Mouse (Mus musculus) intestine, embryonic 16.5 days (tissue): ENCODE measurements around the gene Mrpl23. TPM values are rescaled to one million over a fixed set of nuclear protein-coding genes. Genes with fewer than 3 reads are reported as not detected.

Experiments used
- ATAC-seq: fragments of 200-750 bp; cut with Nextera tagmentation; 2 replicates; pipeline ENCODE4 v1.8.0; 2017; ENCODE audit warnings: moderate TSS enrichment, moderate library complexity
- H3K27ac ChIP-seq: fragments of 300-500 bp; sonication (generic); 2 replicates; pipeline ENCODE4 v1.5.1; 2014; ENCODE audit warnings: mild to moderate bottlenecking, low read length
- H3K27me3 ChIP-seq: fragments of 300-500 bp; sonication (generic); replicated peaks from 2 replicates; pipeline ENCODE4 v1.6.1; 2014; ENCODE audit warnings: low read length, control low read depth, mixed read lengths; ENCODE audit not compliant: control insufficient read depth, insufficient read depth
- H3K36me3 ChIP-seq: fragments of 300-500 bp; sonication (generic); 2 replicates; pipeline ENCODE4 v1.6.1; 2014; ENCODE audit warnings: low read length, control low read depth; ENCODE audit not compliant: control insufficient read depth, insufficient read depth
- H3K4me1 ChIP-seq: fragments of 300-500 bp; sonication (generic); 2 replicates; pipeline ENCODE4 v1.6.1; 2014; ENCODE audit warnings: low read length, control low read depth, mixed read lengths; ENCODE audit not compliant: control insufficient read depth, insufficient read depth
- H3K4me2 ChIP-seq: fragments of 300-500 bp; sonication (generic); 2 replicates; pipeline ENCODE4 v1.6.1; 2014; ENCODE audit warnings: low read depth, low read length, control low read depth
- H3K4me3 ChIP-seq: fragments of 300-500 bp; sonication (generic); 2 replicates; pipeline ENCODE4 v1.5.1; 2014; ENCODE audit warnings: mild to moderate bottlenecking, low read length
- H3K9ac ChIP-seq: fragments of 300-500 bp; sonication (generic); 2 replicates; pipeline ENCODE4 v1.6.1; 2014; ENCODE audit warnings: low read depth, low read length
- H3K9me3 ChIP-seq: fragments of 300-500 bp; sonication (generic); 2 replicates; pipeline ENCODE4 v1.6.1; 2016; ENCODE audit warnings: low read length, control low read depth; ENCODE audit not compliant: control insufficient read depth
- WGBS: fragments of 180-500 bp; shearing (Covaris S2); extraction: QIAGEN DNeasy Blood & Tissue Kit; methylation state at CpG from one replicate; pipeline ENCODE4 v1.1.7; 2014; 5-methylcytosine and 5-hydroxymethylcytosine counted together
- polyA plus RNA-seq: library from polyadenylated mRNA; unstranded; fragments of >200 nt; fragmentation: Nextera tagmentation; extraction: Ambion mirVana; gene quantifications from 2 replicates; pipeline ENCODE4 v1.2.1, GENCODE M21; 2015

The Mrpl23 gene
- polyA plus RNA-seq, 1 experiment from 2014 or later = 50.3 TPM

DNA sequence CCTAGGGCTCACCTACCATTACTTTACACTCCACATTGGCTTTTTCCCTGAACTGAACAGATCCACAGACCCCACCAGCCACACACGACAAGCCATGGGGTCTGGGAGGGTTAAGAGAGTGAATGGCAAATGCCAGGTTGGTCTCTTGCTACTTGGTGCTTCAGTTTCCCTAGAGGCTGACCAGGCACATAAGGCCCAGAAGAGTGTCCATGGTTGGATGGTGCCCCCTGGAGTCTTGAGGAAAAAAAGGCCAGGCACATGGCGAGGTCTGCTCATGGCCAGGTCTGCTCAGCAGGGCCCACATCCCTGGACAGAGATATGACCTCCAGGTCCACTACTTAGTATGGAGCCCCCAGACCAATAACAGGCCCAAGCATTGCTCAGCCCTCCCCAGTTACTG, 34.7 kb upstream of the Mrpl23 start:
- Histone ChIP-seq H3K9me3 (no peaks in the 10 kb centered on the region), H3K27ac (no peak overlapping the region), H3K36me3 (peaks cover 5% of the 10 kb centered on the region; the same call in 1 of the 2 replicates), H3K4me3 (no peak overlapping the region), H3K4me2 (no peak overlapping the region), H3K27me3 (no peaks in the 10 kb centered on the region), H3K4me1 (no peaks in the 10 kb centered on the region), H3K9ac (no peak overlapping the region)
- 87% methylated on average over 2 of the region's 2 CpGs for WGBS
- no peak for ATAC-seq

- no peak within 1 kb of the TSS for H3K27ac ChIP-seq
- H3K9ac ChIP-seq = 0 out of 2 replicates have a peak within 1 kb of the TSS, but pooled peaks have one; percentile 4
- no peaks in the 10 kb centered on the region for H3K9me3 ChIP-seq
- H3K27me3 ChIP-seq = no peaks in the 10 kb centered on the region
- H3K4me1 ChIP-seq = no peaks in the 10 kb centered on the region
- H3K4me2 ChIP-seq = no peak within 1 kb of the TSS
- ATAC-seq = peak; percentile 19; the same call in 1 of the 2 replicates
- no peak within 1 kb of the TSS for H3K4me3 ChIP-seq
- peaks cover 5% of the 10 kb centered on the region; the same call in 1 of the 2 replicates for H3K36me3 ChIP-seq
- WGBS = 86% methylated on average over 2 of the region's 2 CpGs
Measured at GRCm38 (mm10) chr7:142498575-142498974, 33.9 kb upstream of the Mrpl23 start, which contains the start of gene Tnnt3. Gene Tnnt3, plus strand, starts transcription at chr7:142498836.

GRCm38 (mm10) chr7:142499010-142499721, 33.3 kb upstream of the Mrpl23 start:
- peak; percentile 35; the same call in 1 of the 2 replicates for ATAC-seq
- Histone ChIP-seq H3K9ac (0 out of 2 replicates have a peak overlapping the region, but pooled peaks have one; percentile 4), H3K27ac (no peak overlapping the region), H3K4me2 (no peak overlapping the region), H3K9me3 (no peaks in the 10 kb centered on the region), H3K4me1 (no peaks in the 10 kb centered on the region), H3K36me3 (peaks cover 3% of the 10 kb centered on the region; the same call in 1 of the 2 replicates), H3K4me3 (no peak overlapping the region), H3K27me3 (no peaks in the 10 kb centered on the region)
- 64% methylated on average over 5 of the region's 5 CpGs for WGBS

DNA sequence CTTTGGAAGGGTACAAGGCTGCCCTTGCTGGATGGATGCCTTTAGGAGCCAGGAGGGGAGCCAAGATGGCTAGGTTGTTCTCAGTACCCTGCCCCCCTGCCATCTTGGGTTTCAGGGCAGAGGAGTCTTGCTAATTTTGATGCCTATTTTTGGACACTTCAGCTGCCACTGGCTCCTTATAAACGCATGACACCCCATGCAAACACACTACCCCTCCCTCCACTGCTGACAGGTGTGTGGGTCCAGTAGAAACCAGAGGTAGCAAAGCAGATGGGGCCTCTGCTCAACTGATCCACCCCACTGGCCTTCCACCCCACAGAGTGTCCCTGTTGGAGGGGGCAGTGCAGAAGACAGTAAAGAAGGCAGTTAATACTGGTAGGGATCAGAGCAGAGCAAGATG, 32.5 kb upstream of the Mrpl23 start:
- Histone ChIP-seq H3K27me3 (no peaks in the 10 kb centered on the region), H3K9ac (no peak overlapping the region), H3K27ac (no peak overlapping the region), H3K4me3 (no peak overlapping the region), H3K9me3 (no peaks in the 10 kb centered on the region), H3K4me1 (no peaks in the 10 kb centered on the region), H3K4me2 (no peak overlapping the region), H3K36me3 (0 out of 2 replicates have a peak, but pooled peaks cover 2% of the 10 kb centered on the region)
- ATAC-seq = no peak
- 82% methylated on average over 1 of the region's 1 CpGs for WGBS

DNA sequence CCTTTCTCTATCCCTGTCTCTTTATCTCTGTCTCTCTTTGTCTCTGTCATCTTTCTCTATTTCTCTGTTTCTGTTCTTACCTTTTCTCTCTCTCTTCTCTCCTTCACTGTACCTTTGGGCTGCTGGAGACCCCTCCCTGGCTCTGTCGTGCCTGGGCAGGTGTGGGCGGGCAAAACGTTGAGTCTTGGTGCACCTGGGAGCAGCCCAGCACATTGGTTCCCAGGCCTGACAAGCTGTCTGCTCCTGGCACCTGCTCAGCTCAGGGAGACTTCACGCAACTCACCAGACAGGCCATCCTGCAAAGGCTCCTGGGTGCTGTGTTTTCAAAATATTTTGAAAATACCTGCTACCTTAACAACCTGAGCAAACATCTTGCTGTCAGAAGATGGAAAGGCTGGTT, 29.3 kb upstream of the Mrpl23 start:
- no peak overlapping the region for H3K4me2 ChIP-seq
- no peaks in the 10 kb centered on the region for H3K36me3 ChIP-seq
- no peaks in the 10 kb centered on the region for H3K9me3 ChIP-seq
- no peak overlapping the region for H3K4me3 ChIP-seq
- ATAC-seq = no peak
- H3K27me3 ChIP-seq = no peaks in the 10 kb centered on the region
- WGBS = 72% methylated on average over 4 of the region's 4 CpGs
- H3K4me1 ChIP-seq = peaks cover 14% of the 10 kb centered on the region
- H3K9ac ChIP-seq = no peak overlapping the region
- H3K27ac ChIP-seq = no peak overlapping the region

DNA sequence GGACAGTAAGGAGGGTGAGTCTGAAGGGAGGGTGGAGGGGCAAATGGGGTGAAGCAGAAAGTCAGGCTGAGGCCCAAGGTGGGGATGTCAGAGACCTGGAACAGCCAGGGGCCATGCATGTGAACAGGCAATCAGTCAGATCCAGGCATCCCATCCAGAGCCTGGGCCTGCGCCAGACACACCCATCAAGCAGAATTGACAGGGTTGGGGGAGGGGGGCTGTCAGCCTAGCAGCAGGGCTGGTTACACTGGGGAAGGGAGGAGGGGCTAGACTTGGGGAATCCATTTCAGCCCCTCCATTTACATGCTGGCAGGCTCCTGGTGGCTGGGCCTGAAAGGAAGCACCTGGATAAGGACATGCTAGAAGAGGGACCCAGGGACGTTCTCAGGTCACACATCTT, 26.5 kb upstream of the Mrpl23 start:
- Histone ChIP-seq H3K4me2 (no peak overlapping the region), H3K27ac (peak overlapping the region; percentile 48; the same call in 1 of the 2 replicates), H3K9me3 (no peaks in the 10 kb centered on the region), H3K4me3 (no peak overlapping the region), H3K4me1 (peaks cover 24% of the 10 kb centered on the region), H3K9ac (0 out of 2 replicates have a peak overlapping the region, but pooled peaks have one; percentile 20), H3K36me3 (no peaks in the 10 kb centered on the region), H3K27me3 (no peaks in the 10 kb centered on the region)
- peak; percentile 18; the same call in 1 of the 2 replicates for ATAC-seq
- 43% methylated on average over 2 of the region's 2 CpGs for WGBS

- Histone ChIP-seq H3K4me3 (no peak overlapping the region), H3K4me1 (peaks cover 24% of the 10 kb centered on the region), H3K9ac (0 out of 2 replicates have a peak overlapping the region, but pooled peaks have one; percentile 20), H3K27me3 (no peaks in the 10 kb centered on the region), H3K4me2 (no peak overlapping the region), H3K27ac (peak overlapping the region; percentile 48; the same call in 1 of the 2 replicates), H3K36me3 (no peaks in the 10 kb centered on the region), H3K9me3 (no peaks in the 10 kb centered on the region)
- 32% methylated on average over 4 of the region's 4 CpGs for WGBS
- peak; percentile 84 for ATAC-seq
Measured at GRCm38 (mm10) chr7:142506501-142506900, 26.0 kb upstream of the Mrpl23 start.

- peaks cover 24% of the 10 kb centered on the region for H3K4me1 ChIP-seq
Measured at GRCm38 (mm10) chr7:142507453-142507852, 25.0 kb upstream of the Mrpl23 start.

DNA sequence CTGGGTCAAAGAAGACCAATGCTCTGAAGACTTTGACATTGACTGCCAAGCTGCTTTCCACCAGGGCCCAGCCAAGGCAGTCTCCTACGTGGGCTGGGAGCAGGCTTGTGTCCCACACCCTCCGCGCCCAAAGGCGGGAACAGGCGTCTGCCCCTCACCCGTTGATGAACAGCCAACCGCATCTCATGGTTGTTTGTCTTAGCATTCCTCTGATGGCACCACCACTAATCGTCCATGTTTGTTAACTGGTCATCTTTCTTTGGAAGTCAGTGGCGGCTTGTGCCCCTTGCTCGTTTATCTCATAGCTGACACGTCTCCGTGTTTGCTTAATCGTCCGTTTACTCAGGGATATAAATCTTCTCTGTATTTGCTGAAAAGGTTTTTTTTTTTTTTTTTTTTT, 23.0 kb upstream of the Mrpl23 start:
- ATAC-seq = no peak
- 18% methylated on average over 14 of the region's 14 CpGs for WGBS
- Histone ChIP-seq H3K4me3 (no peak overlapping the region), H3K9ac (no peak overlapping the region), H3K27ac (peak overlapping the region; percentile 72), H3K4me1 (peaks cover 24% of the 10 kb centered on the region), H3K9me3 (no peaks in the 10 kb centered on the region), H3K4me2 (no peak overlapping the region), H3K36me3 (no peaks in the 10 kb centered on the region), H3K27me3 (no peaks in the 10 kb centered on the region)

More at GRCm38 (mm10) chr7:142507453-142507852, 25.0 kb upstream of the Mrpl23 start:
- ATAC-seq = no peak
- no peaks in the 10 kb centered on the region for H3K36me3 ChIP-seq
- 92% methylated on average over 9 of the region's 9 CpGs for whole genome bisulfite sequencing
- no peaks in the 10 kb centered on the region for H3K27me3 ChIP-seq
- H3K4me3 ChIP-seq = no peak overlapping the region
- no peak overlapping the region for H3K27ac ChIP-seq
- H3K9me3 ChIP-seq = no peaks in the 10 kb centered on the region
- no peak overlapping the region for H3K4me2 ChIP-seq
- no peak overlapping the region for H3K9ac ChIP-seq
